Mouse (Mus musculus) induced T-regulatory cell, adult 2 months (primary cell): Measurements from ENCODE around the gene Ahrr.

Experiments
- DNase-seq: peaks from one replicate; pipeline ENCODE4 v3.0.0-alpha.2; 2012; ENCODE audit warnings: low read depth

The Ahrr gene

GRCm38 (mm10) chr13:74292167-74292566, at the start of gene Ahrr:
TSS of gene Ahrr (minus strand) at chr13:74292331.
- DNase-seq: peak; percentile 26

GRCm38 (mm10) chr13:74341036-74341435, 48.9 kb upstream of the Ahrr start:
- peak; percentile 83 for DNase-seq

- DNase-seq: no peak
These were observed 37.2 kb upstream of the Ahrr start for GRCm38 (mm10) chr13:74329321-74329720.

GRCm38 (mm10) chr13:74317170-74317849, 25.2 kb upstream of the Ahrr start, which contains the start of gene Pdcd6:
TSS of gene Pdcd6 (minus strand) at chr13:74317580.
- DNase-seq: peak; percentile 98

- DNase-seq: no peak
These were observed 24.6 kb upstream of the Ahrr start for GRCm38 (mm10) chr13:74316789-74317169.

DNA sequence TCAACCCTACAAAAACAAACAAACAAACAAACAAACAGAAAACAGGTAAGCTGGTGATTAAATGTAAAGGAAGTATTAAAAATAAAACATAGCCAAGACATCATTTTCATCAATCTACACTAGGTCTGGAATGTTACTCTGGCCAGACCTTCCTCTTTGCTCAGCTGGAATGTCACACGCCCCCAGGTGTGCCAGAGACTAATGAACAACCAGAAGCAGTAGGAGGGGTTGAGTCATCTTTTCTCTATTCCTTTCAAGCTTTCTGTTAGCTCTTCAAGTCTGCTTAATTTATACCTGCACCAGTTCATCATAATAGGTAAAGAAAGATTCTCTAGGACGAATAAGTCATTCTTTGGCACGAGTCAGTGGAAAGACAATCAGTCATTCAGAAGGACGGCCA, 24.3 kb upstream of the Ahrr start:
- DNase-seq: no peak

GRCm38 (mm10) chr13:74314616-74315015, 22.5 kb upstream of the Ahrr start:
- no peak for DNase-seq

GRCm38 (mm10) chr13:74305780-74306179, 13.6 kb upstream of the Ahrr start:
- DNase-seq: no peak

- no peak for DNase-seq
These were observed 13.2 kb upstream of the Ahrr start for GRCm38 (mm10) chr13:74305380-74305779.

DNA sequence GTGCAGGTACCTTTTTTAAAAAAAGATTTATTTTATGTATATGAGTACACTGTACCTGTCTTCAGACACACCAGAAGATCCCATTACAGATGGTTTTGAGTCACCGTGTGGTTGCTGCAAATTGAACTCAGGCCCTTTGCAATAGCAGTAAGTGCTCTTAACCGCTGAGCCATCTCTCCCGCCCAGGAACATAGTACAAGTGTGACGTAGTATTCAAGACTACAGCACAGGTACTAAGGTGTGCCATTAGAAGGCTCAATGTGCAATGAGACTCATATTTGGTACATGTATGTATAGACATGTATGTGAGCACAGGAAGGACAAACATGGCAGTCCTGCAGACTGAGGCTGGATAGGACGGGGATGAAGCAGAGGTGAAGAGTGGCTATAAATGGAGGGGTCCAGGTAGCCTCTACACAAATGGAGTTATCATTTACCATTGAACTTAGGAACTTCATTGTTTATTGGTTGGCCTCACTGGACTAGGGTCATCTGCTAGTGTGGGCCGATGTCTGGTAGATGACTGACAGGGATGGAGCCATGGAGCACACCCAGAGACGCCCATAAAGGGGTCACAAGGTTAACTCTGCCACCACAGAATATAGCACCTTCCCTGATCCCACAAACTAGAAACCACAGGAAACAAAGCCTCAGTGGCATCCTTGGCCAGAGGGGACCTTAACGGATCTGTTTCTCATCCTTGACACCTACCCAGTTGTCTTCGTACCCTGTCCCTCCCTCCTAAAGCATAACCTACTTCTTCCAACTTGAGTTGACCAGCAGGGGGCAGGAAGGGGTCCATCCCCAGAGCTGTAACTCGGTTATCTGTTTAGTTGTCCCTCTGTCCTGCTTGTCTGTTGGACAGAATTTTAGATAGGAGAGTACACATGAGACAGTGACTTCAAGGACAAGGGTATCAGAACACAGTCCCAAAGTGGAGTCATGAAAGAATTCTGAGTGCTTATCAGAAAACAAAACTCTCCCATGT, 10.2 kb upstream of the Ahrr start:
- DNase-seq: peak; percentile 32

GRCm38 (mm10) chr13:74301607-74301984, 9.5 kb upstream of the Ahrr start:
- no peak for DNase-seq

GRCm38 (mm10) chr13:74300925-74301606, 8.9 kb upstream of the Ahrr start:
- DNase-seq: peak; percentile 69

DNA sequence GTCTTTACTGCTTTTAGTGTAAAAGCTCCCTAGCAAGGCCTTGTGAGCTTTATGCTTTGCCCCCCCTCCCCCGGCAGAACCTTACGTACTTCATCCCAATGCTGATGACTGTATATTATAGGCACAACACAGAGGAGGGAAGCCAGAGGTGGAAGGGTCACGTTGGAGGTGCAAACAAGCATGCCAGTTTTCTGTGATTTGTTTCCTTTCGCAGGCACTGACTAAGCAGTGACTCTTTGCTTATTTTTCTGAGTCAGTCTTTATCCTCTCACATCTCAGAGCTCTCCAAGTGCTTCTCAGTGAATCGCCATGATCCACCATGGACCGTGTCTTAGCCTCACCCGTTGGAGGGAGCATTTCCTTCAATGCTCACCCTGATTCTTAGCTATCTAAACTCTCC, 4.2 kb upstream of the Ahrr start:
- no peak for DNase-seq

GRCm38 (mm10) chr13:74289646-74290045, 2.5 kb downstream of the Ahrr start:
- no peak for DNase-seq

GRCm38 (mm10) chr13:74282299-74282698, 9.8 kb downstream of the Ahrr start:
- no peak for DNase-seq

DNA sequence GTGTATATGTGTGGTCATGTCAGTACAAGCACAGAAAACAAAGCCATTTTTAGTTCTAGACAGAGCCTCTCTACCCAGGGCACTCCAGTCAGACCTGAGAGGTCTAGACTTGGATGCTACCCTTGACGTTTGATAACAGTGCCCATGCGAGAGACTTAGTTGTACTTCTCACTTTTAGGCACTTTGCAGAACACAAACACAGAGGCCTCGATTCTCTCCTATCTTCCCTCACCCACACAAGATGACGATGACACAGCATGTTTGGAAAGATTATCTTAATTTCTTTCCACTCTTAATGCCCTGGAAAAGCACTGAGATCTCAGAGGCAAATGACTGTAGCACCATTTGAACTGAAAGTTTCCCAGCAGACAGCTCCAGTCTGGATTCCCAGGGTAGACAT, 16.4 kb downstream of the Ahrr start:
- DNase-seq: no peak

DNA sequence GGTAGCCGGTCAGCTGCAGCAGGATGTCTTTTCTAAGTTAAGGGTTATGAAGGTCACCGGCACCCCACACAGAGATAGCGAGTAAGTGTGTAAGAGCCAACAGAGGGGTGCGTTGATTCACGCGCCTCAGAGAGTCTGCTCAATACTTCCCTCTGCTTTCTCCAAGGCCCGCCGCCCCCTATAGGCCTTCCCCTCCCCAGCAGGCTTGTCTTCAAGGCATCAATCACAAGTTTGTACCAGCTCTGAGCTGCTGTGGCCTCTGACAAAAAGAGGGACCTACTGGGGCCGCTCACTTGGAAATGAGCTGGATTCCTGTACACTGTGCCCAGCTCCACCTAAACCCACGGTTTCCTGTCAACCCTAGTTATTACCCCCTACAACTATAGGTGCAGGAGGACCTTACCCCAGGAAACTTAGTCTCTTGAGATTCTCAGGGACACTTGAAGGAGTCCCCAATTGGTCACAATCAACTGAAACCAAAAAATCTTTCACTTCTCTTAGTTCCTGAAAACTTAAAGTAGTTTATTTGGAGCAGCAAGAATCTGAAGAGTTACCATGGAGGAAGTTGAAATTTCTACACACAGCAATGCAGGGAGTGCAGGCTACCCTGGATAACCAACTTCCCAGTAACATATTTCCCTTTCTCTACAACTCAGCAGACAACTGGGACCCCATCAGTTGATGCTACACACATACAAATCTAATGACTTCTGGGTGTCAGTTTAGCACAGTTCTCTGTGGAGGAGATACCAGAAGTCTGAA, 31.7 kb downstream of the Ahrr start:
- peak; percentile 70 for DNase-seq

DNA sequence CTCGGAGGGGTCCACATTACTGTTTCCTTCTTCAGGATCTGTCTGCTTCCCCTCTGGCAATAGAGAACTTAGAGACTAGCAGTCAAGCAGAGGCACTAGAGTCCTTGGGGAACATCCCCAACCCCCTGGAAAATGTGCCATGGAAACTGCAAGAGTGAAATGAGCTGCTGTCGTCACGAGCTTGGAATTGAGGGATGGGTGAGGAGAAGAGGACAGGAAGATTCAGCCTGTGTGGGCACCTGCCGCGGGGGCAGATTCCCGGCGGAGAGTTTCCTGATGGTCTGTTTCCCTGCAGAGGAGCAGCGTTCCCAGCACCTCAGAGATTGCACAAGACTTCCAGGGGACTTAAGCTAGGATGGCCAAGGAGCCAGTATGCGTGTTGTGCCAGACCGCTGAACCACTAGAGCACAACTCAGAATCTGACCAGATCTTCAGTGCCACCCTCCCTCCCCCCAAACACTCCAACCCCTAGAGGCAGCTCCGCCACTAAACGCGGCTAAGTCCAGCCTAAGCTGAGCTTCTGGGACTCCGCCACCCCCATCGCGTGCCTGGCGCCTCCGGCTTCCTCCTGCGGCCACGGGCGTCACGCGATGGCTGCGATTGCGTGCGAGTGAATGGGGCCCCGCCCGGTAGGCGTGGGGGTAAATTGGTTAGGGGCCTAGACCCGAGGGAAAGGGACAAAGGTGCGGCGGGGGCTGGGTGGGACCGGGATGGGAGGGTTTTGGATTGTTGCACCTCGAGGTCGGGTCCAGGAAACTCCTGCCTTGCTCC, 32.5 kb downstream of the Ahrr start:
- DNase-seq: peak; percentile 78

DNA sequence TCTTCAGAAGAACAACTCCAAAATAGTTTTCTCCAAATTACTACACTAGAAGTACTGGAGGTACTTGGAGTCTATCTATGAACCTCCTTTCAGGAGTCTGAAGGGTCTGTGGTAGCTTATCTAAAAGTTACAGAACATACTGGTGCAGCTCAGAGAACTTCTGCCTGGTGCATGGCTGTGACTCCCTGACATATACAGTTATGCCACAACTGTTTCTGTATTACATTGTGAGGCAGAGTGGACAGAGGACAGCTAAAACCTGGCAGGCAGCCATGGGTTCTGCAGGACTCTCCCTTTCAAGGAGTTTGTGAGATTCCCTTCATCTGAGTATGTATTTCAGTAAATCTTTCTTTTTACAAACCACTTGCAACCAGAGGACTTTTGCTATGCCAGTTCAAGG, 45.6 kb downstream of the Ahrr start:
- no peak for DNase-seq

GRCm38 (mm10) chr13:74245899-74246231, 46.3 kb downstream of the Ahrr start:
- no peak for DNase-seq

GRCm38 (mm10) chr13:74245214-74245898, 46.8 kb downstream of the Ahrr start:
- DNase-seq: no peak
